Mouse (Mus musculus): Measurements from ENCODE around the gene Ankle2.
A peak's percentile ranks its signal among the peaks of the same experiment; 100 is the strongest.

Gene Ankle2

DNA sequence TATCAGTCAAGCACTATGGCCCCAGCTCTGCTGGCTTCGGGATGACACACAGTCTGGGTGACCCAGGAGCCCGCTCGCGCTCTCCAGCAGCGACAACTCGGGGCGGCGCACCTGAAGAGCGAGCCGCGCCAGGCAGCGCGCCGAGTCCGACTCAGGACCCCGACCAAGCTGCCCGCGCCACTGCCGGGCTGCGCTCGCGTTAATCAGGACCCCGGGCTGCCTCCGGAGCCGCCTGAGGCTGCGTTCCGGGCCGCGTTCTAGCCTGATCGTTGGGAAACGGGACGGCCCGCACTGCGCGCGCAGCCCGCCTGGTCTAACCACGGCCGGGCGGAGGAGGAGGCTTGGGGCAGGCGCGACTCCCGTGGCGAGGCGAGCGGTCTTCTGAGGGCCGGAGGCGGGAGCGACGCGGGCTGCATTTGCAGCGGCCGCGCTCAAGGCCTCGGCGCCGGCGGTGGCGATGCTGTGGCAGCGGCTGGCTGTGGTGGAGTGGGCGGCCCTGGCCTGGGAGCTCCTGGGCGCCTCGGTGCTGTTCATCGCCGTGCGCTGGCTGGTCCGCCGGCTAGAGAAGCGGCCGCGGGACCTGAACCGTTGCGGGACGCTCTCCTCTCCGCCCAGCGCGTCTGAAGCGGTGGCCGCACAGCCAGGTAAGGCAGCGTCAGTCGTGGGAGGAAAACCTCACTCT, at the start of gene Ankle2:
Gene Ankle2 (plus strand): TSS at position 225 of the 682 bp plus-strand sequence.
- peak; percentile 91 for DNase-seq

DNA sequence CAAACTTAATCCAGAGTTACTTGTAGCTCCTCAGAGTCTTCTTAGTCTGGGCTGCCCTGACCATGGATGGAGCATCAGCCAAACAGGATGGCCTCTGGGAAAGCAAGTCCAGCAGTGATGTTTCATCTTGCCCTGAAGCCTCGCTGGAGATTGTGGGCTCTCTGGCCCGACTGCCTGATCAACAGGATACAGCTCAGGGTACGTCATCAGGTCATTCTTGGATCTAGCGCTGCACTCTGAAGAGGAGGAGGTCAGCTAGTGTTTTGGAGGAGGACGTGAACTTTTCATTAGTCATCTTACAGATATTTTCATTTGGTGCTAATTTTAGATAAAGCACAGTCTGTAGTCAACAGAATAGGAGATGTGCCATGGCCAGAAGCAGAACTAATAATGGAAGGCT, 49.1 kb upstream of the Ankle2 start:
- DNase-seq, result no peak

DNA sequence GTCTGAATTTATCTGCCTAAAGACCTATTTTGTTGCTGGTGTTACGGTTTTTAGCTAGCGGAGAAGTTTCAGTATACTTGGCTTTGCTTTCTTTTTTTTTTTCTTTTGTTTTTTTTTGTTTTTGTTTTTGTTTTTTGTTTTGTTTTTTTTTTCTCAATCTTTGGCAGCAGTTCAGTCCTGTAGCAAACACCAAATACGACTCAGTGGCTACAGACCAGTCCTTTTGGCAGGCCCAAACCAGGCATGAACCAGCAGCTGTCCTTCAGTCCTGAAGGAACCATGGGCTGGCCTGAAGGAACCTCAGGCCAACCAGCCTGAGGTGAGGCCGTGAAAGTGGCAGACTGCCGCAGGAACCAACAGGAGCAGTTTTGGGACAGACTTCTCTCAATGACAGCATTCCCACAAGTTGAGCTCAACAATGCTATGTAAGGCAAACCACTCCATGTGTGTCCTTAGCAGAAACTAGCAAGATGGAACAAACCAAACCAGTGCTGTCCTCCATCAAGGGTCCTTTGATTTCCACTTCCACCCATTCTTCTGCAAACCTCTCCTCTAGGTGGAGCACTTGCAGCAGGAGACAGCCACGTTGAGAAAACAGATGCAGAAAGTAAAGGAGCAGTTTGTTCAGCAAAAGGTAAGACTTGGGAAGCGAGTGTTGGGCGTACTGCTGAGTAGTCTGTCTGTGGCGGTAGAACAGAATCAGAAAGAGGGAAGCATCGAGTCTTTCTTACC, 27.5 kb upstream of the Ankle2 start:
- no peak for DNase-seq

DNA sequence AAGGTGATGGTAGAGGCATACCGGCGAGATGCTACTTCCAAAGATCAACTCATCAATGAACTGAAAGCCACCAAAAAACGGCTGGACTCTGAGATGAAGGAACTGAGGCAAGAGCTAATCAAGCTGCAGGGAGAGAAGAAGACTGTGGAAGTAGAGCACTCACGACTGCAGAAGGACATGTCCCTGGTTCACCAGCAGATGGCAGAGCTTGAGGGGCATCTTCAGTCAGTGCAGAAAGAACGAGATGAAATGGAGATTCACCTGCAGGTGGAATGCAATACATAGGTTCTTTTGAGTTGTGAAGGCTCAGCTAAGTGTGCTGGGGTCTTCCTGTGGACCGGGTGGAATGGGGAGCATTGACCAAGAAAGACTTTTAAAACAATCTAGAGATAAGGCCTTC, 26.0 kb upstream of the Ankle2 start:
- no peak for DNase-seq

DNA sequence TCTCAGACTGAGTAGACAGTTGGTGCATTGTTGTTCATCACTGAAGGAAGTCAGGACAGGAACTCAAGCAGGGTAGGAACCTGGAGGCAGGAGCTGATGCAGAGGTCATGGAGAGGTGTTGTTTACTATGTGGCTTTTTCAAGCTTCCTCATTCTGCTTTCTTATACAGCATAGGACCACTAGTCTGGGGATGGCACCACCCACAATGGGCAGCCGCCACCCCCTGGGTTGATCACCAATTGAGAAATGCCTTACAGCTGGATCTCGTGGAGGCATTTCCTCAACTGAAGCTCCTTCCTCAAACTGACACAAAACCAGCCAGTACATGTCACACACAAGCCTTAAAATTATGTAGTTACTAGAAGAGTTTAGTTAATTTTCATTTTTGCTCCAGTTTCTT, 19.5 kb upstream of the Ankle2 start:
- no peak for DNase-seq

DNA sequence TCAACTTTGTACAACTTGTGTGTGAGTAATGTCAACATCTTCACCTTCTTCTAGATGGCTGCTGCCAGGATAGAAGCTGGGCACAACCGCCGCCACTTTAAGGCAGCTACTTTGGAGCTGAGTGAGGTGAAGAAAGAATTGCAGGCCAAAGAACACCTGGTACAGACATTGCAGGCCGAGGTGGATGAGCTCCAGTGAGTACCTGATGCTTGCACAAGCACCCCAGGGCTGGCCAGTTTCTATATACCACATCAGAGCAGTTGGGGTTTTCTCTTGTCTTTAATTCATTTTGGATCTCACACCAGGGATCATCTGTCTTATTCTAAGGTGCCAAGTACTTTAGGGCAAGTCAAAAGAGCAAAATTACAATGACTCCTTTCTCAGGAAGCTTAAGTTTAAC, 14.0 kb upstream of the Ankle2 start:
- DNase-seq, result no peak

DNA sequence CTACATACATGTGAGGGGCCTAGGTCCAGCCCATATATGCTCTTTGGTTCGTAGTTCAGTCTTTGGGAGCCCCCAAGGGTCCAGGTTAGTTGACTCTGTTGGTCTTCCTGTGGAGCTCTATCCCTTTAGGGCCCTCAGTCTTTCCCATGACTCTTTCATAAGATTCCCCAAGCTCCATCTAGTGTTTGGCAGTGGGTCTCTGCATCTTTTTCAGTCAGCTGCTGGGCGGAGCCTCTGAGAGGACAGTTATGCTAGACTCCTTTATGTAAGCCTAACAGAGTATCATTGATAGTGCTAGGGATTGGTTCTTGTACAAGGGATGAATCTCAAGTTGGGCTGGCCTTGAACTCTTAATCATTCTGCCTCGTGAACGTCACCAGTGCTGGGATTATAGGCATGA, 10.5 kb upstream of the Ankle2 start:
- no peak for DNase-seq

DNA sequence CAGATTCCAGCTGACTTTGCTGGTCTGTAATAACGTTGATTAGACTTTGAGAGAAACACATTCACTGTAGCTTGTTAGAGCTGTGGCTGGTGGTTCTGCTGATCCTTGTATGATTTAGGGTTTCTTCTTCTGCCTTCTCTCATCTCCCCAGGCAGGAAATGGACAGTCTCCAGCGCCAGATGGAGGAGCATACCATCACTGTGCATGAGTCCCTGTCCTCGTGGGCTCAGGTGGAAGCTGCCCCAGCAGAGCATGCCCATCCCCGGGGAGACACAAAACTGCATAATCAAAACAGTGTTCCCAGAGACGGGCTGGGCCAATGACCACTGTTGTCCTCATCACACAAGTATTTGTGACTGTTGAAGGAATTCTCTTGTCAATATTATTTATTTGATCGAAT, 8.0 kb upstream of the Ankle2 start:
- DNase-seq, result no peak

DNA sequence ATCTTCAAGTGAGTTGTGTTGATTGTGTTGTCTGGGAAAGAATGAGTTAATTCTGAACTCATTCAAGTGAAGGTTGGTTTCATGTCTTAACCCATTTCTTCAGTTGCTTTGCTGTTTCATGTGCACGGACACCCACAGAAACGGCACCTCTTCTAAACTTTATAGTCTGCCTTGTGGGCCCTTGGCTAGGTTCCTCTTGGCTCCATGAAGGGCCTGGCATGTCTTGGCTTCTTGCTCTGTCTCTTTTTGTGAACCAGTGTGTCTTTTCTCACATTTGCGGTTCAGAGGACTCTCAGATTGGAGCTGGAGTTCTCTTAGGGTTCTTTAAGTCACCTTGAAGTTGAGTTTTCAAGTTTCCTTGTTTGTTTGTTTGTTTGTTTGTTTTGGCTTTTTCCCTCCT, 5.7 kb upstream of the Ankle2 start:
- no peak for DNase-seq

DNA sequence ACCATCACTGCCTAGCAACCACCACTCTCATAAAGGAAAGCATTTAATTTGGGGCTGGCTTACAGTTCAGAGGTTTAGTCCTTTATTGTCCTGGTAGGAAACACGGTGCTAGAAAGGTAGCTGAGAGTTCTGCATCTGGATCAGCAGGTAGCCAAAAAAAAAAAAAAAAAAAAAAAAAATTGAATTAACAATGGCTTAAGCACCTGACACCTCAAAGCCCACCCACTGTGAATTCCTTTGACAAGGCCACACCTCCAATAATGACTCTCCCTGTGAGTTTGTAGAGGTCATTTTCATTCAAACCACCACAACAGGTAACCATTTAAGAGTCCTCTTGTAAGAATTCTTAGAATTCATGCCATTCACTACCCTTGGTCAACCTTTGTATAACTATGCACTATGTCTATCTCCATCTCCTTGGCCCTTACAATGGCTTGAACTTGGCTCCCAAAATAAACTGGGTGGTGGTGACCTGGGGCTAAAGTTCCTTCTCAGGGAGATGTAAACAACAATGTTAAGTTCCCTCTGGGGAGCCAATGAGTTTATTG, 3.4 kb upstream of the Ankle2 start:
- no peak for DNase-seq

DNA sequence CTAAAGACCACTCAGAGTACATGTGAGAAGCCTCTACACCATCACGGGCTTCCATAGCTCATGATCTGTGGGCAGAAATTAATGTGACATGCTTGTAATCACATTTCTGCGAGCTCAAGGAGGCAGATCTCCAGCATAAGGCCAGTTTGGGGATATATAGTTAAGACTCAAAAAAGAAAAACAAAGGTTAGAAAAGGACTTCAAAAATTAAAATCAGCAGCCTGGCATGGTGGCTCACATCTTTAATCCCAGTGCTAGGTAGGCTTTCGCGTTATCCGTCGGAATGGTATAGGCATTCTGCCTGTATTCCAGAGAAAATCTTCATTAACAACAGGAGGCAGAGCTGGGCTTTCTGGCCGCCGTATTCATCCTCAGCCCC, 414 bp upstream of the Ankle2 start:
- DNase-seq, result no peak

DNA sequence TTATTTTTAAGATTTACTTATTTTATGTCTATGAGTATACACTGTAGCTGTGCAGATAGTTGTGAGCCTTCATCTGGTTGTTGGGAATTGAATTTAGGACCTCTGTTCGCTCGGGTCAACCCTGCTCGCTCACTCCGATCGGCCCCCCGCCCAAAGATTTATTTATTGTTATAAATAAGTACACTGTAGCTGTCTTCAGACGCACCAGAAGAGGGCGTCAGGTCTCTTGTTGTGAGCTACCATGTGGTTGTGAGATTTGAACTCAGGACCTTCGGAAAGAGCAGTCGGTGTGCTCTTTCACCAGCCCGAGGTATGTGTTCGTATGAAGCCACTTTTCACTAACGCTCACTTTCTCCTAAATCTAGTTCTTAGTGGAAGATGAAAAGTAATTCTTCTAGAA, 834 bp downstream of the Ankle2 start:
- DNase-seq, result no peak

DNA sequence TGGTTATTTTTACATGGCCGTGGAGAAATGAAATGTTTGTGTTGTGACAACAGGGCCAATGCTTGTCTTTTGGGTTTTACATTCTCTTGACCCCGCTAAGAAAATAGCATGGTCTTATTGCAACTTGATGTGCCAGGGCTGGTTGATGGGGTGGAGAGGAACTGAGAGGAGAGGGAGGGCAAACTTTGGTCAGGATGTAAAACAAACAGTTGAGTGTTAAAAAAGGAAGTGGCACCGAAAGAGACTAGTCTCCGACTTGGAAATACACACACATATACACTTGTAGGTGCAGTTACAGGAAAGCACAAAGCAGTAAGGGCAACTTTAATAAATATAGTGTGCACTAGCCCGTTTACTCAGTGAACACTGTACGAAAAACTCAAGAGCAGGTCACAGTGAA, 1.5 kb downstream of the Ankle2 start:
- DNase-seq, result no peak

DNA sequence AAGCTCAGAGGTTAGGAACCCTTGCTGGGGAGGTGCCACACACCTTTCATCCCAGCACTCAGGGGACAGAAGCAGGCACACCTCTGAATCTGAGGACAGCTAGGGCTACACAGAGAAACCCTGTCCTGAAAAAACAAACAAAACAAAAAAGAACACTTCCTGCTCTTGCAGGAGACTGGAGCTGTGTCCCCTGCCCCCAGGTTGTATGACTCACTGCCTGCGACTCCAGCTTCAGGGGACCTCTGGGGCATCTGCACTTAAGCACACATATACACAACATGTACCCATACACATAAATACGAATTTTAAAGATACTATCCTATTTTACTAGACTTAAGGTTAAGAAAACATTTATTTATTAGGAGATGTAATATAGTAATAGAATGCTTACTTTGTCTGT, 13.3 kb downstream of the Ankle2 start:
- DNase-seq, result no peak

DNA sequence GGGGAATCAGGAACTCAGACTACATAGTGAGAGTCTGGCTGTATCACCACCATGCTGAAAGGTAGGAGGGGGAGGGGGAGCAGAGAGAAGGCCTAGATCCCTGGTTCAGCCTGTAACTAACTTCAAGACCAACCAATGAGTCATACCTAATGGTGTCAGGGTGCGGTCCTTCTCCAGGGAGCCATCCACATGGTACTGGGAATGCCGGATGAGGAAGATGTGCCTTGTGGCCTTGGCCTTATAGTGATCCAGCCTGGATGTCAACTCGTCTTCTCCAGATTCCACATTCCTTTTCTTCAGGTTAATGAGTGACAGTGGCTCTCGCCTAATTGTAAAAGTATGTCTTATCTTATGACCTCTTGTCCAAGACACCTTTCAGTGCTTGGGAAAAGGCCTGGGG, 36.1 kb downstream of the Ankle2 start:
- no peak for DNase-seq

DNA sequence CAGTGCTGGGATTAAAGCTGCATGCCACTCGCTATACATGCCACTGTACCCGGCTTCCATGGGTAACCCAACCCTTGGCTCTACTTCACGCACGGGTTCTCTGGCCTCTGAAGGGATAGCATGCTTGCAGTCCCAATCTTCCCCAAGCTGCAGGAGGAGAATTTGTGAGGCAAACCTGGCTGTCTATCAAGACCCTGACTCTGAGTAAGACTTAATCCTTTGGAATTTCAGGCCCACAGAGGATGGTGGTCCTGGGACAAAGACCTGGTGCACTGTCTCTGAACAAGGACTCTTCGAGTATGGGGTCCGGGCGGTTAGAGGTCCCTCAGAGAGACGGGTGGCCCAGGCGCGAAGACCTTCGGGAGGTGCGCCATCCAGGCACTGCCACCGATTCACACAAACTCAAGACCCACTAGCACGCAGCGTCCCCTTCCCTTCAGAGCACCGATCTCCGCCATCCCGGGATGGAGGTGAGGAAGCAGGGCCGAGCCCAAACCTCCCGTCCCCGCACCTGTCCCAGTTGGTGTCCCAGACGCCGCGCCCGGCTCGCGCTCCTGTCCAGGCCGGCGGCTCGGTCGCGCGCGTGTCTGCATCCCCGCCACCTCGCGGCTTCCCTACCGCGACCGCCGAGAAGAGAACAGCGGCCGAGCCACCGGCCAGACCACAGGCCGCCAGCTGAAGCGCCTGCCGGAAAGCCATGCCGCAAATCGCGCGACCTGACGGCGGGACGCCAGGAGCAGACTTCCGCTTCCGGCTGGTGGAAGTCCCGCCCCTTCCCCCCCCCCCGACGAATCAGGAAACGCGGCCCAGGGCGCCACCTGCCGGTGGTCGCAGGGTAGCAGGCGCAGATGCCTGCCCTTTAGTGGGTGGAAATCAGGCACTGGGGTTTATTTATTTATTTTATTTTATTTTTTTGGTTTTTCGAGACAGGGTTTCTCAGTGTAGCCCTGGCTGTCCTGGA, 38.6 kb downstream of the Ankle2 start, which contains the start of gene Pgam5:
Gene Pgam5 (minus strand): TSS at position 773 of the 961 bp plus-strand sequence.
- DNase-seq, result peak; percentile 88

DNA sequence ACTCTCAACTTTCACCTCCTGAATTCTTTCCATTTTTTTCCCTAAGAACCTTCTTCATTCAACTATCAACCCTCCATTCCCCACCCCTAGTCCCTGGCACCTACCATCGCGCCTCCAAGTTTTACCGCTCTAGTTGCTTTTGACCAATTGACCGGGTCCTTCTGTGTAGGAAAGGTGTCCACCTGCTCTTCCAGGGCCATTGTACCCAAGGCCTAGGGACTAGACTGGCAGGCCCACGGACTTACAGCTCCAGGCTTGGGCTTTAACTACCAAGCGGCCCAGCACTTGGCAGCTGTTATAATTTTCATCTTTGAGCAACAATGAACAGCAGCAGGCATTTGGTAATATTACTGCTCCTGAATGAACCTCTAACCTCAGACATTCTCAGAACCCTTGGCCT, 39.4 kb downstream of the Ankle2 start:
- DNase-seq, result no peak

DNA sequence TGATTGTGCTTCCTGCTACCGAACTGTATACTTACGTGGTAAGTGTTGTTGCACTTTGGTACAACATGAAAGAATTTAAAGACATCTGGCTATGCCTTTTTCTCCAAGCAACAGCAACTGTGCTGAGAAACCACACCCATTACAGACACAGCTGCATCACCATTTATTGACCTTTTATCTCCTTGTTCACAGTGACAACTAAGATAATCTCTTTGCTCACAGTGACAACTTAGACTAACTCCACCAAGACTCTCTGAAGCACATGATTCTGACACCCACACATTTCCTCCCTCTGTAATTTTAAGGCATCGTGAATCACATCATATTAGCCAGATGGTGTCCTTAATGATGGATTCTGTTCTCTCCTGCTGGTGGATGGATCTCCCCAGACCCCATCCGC, 43.3 kb downstream of the Ankle2 start:
- DNase-seq, result no peak

DNA sequence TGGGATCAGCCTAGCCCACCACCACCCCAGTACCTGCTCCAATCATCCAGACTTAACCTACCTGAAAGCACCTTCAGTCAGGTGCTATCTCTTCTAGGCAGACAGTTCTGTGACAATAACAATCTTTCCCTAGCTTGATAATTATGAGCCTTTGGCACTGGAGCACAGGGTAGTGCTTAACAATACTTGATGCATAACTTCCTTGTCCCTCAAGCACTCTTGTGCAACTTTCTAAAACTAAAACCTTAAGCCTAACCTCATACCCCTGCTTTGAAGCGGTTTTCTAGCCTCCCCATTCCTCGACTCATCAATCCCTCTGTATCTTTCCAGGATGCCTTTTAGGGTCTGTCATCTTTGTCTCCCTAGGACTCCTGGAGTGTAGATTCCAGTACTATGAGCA, 44.0 kb downstream of the Ankle2 start:
- no peak for DNase-seq

DNA sequence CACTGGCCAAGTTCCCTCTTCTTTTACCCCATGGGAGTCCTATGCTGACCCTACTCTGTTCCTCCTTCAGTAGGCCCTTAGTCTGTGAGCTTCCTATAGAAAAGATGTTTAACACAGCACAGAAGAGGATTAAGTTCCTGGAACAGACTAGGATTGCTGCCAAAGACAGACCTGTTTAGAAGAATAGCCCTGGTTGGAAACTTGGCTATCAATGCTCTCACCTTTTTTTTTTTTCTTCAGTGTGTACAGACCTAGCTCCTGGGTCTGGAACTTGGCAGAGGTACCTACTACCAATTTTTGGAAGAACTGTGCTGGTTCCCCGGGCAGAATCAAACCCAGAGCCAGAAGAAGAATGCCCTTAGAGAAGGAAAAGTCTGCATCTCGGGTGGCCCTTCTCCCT, 45.6 kb downstream of the Ankle2 start:
- no peak for DNase-seq

DNA sequence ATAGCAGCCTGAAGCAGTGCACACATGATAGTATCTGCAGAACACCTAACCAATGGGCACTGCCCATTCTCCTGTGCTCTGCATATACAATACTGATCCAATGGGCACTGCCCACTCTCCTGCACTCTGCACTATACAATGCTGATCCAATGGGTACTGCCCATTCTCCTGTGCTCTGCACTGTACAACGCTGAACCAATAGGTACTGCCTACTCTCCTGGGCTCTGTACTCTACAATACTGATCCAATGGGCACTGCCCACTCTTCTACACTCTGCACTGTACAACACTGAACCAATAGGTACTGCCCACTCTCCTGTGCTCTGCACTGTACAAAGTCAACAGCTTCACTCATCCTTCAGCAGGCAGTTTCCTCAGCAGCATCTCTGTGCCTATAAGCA, 46.1 kb downstream of the Ankle2 start:
- no peak for DNase-seq

DNA sequence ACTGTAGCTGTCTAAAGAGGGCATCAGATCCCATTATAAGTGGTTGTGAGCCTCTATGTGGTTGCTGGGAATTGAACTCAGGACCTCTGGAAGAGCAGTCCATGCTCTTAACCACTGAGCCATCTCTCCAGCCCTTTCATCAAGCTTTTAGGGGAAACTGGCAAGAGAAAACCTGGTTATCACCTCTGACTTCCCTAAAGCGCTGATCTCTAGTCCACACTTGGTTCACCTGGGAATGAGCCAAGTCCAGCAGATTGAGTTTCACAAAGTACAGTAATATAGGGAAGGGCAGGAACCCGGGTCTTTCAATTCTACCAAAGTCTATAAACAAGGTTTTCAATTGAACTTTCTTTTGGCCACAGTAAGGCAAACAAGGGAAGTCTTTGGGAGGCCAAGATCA, 51.2 kb downstream of the Ankle2 start:
- DNase-seq, result no peak

DNA sequence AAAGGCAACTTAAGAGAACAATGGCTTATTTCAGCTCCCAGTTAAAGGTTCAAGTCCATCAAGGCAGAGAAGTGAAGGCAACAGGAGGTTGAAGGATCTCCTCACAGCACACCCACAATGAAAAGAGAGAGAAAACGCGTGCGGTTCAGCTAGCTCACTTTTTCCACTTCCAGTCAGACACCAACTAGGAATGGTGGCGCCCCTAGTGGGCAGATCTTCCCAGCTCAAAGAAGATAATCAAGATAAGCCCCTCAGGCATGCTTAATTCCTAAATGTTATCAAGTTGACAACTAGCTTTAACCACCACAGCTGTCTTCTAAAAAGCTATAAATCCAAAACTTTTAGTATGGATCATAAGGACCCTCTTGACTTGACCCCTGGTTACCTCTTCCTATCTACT, 53.7 kb downstream of the Ankle2 start:
- DNase-seq, result peak; percentile 12

Data from right cerebral cortex, adult 18-20 months (tissue).